Mouse (Mus musculus): ENCODE data around the gene Mettl18. TPM values are rescaled to one million over a fixed set of nuclear protein-coding genes. Genes with fewer than 3 reads are reported as not detected.

Mettl18 gene
- polyA plus RNA-seq (2014; fragmentation: Nextera tagmentation; extraction: Ambion mirVana), result 5.6 and 7.0 TPM in 2 replicates

GRCm38 (mm10) chr1:163994721-163995608 is at the start of gene Mettl18, which contains the start of gene BC055324:
Mettl18 (plus strand) TSS chr1:163994889.
BC055324 (minus strand) TSS chr1:163994796.
- WGBS, result 3% methylated on average over 43 of the region's 43 CpGs
- H3K4me1 ChIP-seq (ENCODE audit: control insufficient read depth, insufficient read depth, low read length), result 0 out of 2 replicates have a peak, but pooled peaks cover 2% of the 10 kb centered on the region
- ATAC-seq (ENCODE audit: low FRiP score, low TSS enrichment) (peak; percentile 97), DNase-seq (peak; percentile 96)
- no peaks in the 10 kb centered on the region for H3K36me3 ChIP-seq (ENCODE audit: control insufficient read depth, insufficient read depth, low read length)
- H3K4me3 ChIP-seq (replicated peaks; ENCODE audit: low read depth, low read length), result peak within 1 kb of the TSS; percentile 74
- H3K9me3 ChIP-seq (ENCODE audit: control insufficient read depth, low read length), result no peaks in the 10 kb centered on the region
- H3K9ac ChIP-seq (replicated peaks; ENCODE audit: low read length), result peak within 1 kb of the TSS; percentile 63
- peak within 1 kb of the TSS; percentile 81 for H3K27ac ChIP-seq (replicated peaks; ENCODE audit: low read depth, low read length)
- H3K4me2 ChIP-seq (ENCODE audit: low read length), result peak within 1 kb of the TSS; percentile 78
- H3K27me3 ChIP-seq (ENCODE audit: control insufficient read depth, insufficient read depth, low read length), result no peaks in the 10 kb centered on the region

DNA sequence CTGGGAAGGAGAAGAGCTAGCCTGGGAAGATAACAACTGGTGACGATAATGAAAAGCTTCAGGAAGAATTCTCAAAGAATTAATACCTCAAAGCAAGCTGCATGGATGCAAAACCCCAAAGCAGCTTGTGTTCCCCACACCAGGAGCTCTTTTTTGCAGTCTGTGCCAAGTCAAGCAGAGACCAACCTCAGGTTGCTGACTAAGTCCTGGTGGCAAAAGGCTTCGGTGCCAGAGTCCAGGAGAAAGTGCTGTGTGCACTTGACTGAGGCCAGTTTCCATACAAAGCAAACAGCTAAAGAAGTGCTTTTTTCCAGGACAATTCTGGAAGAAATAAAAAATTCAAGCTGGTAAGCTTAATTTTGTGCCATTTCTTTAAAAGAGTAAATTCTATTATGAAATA is 41.3 kb upstream of the Mettl18 start:
- H3K4me2 ChIP-seq (ENCODE audit: low read length), result no peak overlapping the region
- H3K27ac ChIP-seq (replicated peaks; ENCODE audit: low read depth, low read length), result no peak overlapping the region
- no peak overlapping the region for H3K9ac ChIP-seq (replicated peaks; ENCODE audit: low read length)
- H3K9me3 ChIP-seq (ENCODE audit: control insufficient read depth, low read length), result no peaks in the 10 kb centered on the region
- H3K4me1 ChIP-seq (ENCODE audit: control insufficient read depth, insufficient read depth, low read length), result no peaks in the 10 kb centered on the region
- WGBS, result 95% methylated on average over 2 of the region's 2 CpGs
- ATAC-seq (ENCODE audit: low FRiP score, low TSS enrichment) (no peak), DNase-seq (no peak)
- H3K27me3 ChIP-seq (ENCODE audit: control insufficient read depth, insufficient read depth, low read length), result no peaks in the 10 kb centered on the region
- H3K4me3 ChIP-seq (replicated peaks; ENCODE audit: low read depth, low read length), result no peak overlapping the region
- peaks cover 75% of the 10 kb centered on the region for H3K36me3 ChIP-seq (ENCODE audit: control insufficient read depth, insufficient read depth, low read length)

- no peak overlapping the region for H3K27ac ChIP-seq (replicated peaks; ENCODE audit: low read depth, low read length)
- H3K9ac ChIP-seq (replicated peaks; ENCODE audit: low read length), result no peak overlapping the region
- no peak overlapping the region for H3K4me3 ChIP-seq (replicated peaks; ENCODE audit: low read depth, low read length)
- WGBS, result 87% methylated on average over 3 of the region's 3 CpGs
- peaks cover 40% of the 10 kb centered on the region for H3K36me3 ChIP-seq (ENCODE audit: control insufficient read depth, insufficient read depth, low read length)
- no peaks in the 10 kb centered on the region for H3K4me1 ChIP-seq (ENCODE audit: control insufficient read depth, insufficient read depth, low read length)
- ATAC-seq (ENCODE audit: low FRiP score, low TSS enrichment) (no peak), DNase-seq (no peak)
- H3K9me3 ChIP-seq (ENCODE audit: control insufficient read depth, low read length), result no peaks in the 10 kb centered on the region
- H3K4me2 ChIP-seq (ENCODE audit: low read length), result no peak overlapping the region
- H3K27me3 ChIP-seq (ENCODE audit: control insufficient read depth, insufficient read depth, low read length), result no peaks in the 10 kb centered on the region
These were observed 36.7 kb upstream of the Mettl18 start for GRCm38 (mm10) chr1:163958036-163958435.

DNA sequence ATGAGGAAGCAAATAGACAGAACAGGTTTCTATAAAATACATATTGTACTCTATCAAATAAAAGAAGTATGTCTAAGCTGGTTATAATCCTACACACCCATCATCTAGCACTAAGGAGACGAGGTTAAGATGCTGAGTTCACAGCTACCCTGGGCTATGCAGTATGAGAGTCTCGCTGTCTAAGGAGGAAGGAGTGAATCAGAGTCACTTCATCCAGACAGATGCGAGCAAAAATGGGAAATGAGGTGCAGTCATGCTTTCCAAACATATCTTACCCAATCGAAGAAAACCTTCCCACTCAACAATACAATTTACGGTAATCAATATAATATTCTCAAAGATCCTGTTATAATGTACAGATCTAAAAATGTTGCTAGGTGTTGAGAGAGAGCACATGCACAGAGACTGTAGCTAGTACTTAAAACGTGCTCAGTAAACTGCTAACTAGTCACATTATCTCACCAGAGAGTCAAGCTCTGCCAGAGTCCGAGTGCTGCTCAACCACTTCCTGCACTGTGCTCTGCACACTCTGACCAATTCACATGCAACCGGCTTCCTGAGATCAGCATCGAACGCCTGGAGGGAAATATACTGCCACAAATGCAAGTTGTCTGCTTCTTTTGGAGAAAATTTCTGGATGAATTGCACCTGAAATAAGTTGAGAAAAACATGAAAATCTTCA is 30.5 kb upstream of the Mettl18 start:
- Histone ChIP-seq H3K9ac (replicated peaks; ENCODE audit: low read length) (no peak overlapping the region), H3K4me3 (replicated peaks; ENCODE audit: low read depth, low read length) (no peak overlapping the region), H3K27ac (replicated peaks; ENCODE audit: low read depth, low read length) (no peak overlapping the region), H3K27me3 (ENCODE audit: control insufficient read depth, insufficient read depth, low read length) (no peaks in the 10 kb centered on the region), H3K4me1 (ENCODE audit: control insufficient read depth, insufficient read depth, low read length) (no peaks in the 10 kb centered on the region), H3K9me3 (ENCODE audit: control insufficient read depth, low read length) (no peaks in the 10 kb centered on the region), H3K4me2 (ENCODE audit: low read length) (no peak overlapping the region), H3K36me3 (ENCODE audit: control insufficient read depth, insufficient read depth, low read length) (peaks cover 18% of the 10 kb centered on the region)
- ATAC-seq (ENCODE audit: low FRiP score, low TSS enrichment) (no peak), DNase-seq (no peak)
- WGBS, result 92% methylated on average over 10 of the region's 10 CpGs

DNA sequence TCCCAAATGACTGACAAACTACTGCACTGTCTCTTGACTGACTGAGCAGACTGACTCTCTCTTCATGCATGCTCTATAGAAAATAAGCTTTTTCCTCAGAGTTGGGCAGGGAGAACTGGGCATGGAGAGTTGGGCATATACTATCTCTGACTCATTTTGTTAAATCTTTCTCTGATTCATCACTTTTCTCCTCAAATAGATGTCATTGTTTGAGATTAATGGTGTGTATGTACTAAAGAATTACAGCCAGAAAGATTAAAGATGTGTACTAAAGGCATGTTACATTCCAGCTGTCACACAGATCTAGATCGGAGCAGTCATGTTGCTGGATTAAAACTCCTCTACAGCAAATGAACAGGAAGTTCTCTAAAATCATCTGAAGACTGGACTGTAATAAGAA is 20.2 kb upstream of the Mettl18 start:
- no peak for DNase-seq
- Histone ChIP-seq H3K9me3 (ENCODE audit: control insufficient read depth, low read length) (no peaks in the 10 kb centered on the region), H3K27ac (replicated peaks; ENCODE audit: low read depth, low read length) (no peak overlapping the region), H3K9ac (replicated peaks; ENCODE audit: low read length) (no peak overlapping the region), H3K4me3 (replicated peaks; ENCODE audit: low read depth, low read length) (no peak overlapping the region), H3K36me3 (ENCODE audit: control insufficient read depth, insufficient read depth, low read length) (peaks cover 10% of the 10 kb centered on the region; the same call in 1 of the 2 replicates), H3K4me2 (ENCODE audit: low read length) (no peak overlapping the region), H3K27me3 (ENCODE audit: control insufficient read depth, insufficient read depth, low read length) (no peaks in the 10 kb centered on the region), H3K4me1 (ENCODE audit: control insufficient read depth, insufficient read depth, low read length) (no peaks in the 10 kb centered on the region)
- 92% methylated on average over 1 of the region's 1 CpGs for WGBS
- ATAC-seq (ENCODE audit: low FRiP score, low TSS enrichment), result no peak

- no peaks in the 10 kb centered on the region for H3K4me1 ChIP-seq (ENCODE audit: control insufficient read depth, insufficient read depth, low read length)
- no peaks in the 10 kb centered on the region for H3K27me3 ChIP-seq (ENCODE audit: control insufficient read depth, insufficient read depth, low read length)
- H3K4me2 ChIP-seq (ENCODE audit: low read length), result no peak overlapping the region
- no peak overlapping the region for H3K27ac ChIP-seq (replicated peaks; ENCODE audit: low read depth, low read length)
- ATAC-seq (ENCODE audit: low FRiP score, low TSS enrichment), result no peak
- WGBS, result 93% methylated on average over 2 of the region's 2 CpGs
- H3K36me3 ChIP-seq (ENCODE audit: control insufficient read depth, insufficient read depth, low read length), result peaks cover 10% of the 10 kb centered on the region; the same call in 1 of the 2 replicates
- no peak overlapping the region for H3K4me3 ChIP-seq (replicated peaks; ENCODE audit: low read depth, low read length)
- H3K9ac ChIP-seq (replicated peaks; ENCODE audit: low read length), result no peak overlapping the region
- no peaks in the 10 kb centered on the region for H3K9me3 ChIP-seq (ENCODE audit: control insufficient read depth, low read length)
- no peak for DNase-seq
These were observed 19.6 kb upstream of the Mettl18 start for GRCm38 (mm10) chr1:163975088-163975487.

DNA sequence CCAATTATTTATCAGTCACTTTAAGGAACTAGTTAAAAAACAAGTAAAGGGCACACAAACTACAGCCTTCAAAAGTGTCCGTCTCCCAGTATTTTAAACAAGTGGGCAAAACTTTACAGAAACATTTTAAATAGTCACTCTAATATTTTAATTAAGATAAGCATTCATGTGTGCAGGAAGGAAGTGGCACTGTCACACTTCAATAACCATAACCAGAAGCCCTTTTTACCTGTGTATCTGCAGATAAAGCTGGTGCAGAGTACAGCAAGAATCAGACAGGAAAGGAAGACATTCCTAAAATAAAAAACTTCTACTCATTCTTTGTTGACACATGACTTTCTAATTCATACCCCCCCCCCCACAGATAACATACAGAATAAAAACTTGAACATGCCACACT is 18.2 kb upstream of the Mettl18 start:
- 88% methylated on average over 1 of the region's 1 CpGs for WGBS
- DNase-seq, result no peak
- H3K9ac ChIP-seq (replicated peaks; ENCODE audit: low read length), result no peak overlapping the region

DNA sequence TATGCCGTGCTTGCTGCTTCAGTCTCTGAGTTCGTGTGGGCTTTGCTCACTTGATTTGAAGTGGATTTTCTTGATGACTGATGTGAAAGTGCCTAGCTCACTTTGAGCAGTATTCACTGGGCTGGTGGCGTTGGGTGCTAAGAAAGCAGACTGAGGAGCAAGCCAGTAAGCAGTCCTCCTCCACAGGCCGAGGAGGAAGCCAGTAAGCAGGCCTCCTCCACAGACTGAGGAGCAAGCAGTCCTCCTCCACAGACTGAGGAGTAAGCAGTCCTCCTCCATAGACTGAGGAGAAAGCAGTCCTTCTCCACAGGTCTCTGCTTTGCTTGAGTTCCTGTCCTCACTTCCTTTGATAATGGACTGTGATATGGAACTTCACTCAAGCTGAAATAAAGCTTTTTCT is 2.3 kb upstream of the Mettl18 start:
- Histone ChIP-seq H3K27me3 (ENCODE audit: control insufficient read depth, insufficient read depth, low read length) (no peaks in the 10 kb centered on the region), H3K27ac (replicated peaks; ENCODE audit: low read depth, low read length) (no peak overlapping the region), H3K4me1 (ENCODE audit: control insufficient read depth, insufficient read depth, low read length) (0 out of 2 replicates have a peak, but pooled peaks cover 2% of the 10 kb centered on the region), H3K4me3 (replicated peaks; ENCODE audit: low read depth, low read length) (no peak overlapping the region), H3K36me3 (ENCODE audit: control insufficient read depth, insufficient read depth, low read length) (no peaks in the 10 kb centered on the region), H3K9me3 (ENCODE audit: control insufficient read depth, low read length) (no peaks in the 10 kb centered on the region), H3K4me2 (ENCODE audit: low read length) (no peak overlapping the region), H3K9ac (replicated peaks; ENCODE audit: low read length) (no peak overlapping the region)
- WGBS, result 90% methylated on average over 4 of the region's 4 CpGs
- DNase-seq, result no peak
- no peak for ATAC-seq (ENCODE audit: low FRiP score, low TSS enrichment)

More for the DNA sequence above, 18.2 kb upstream of the Mettl18 start:
- H3K4me1 ChIP-seq (ENCODE audit: control insufficient read depth, insufficient read depth, low read length), result no peaks in the 10 kb centered on the region
- H3K9me3 ChIP-seq (ENCODE audit: control insufficient read depth, low read length), result no peaks in the 10 kb centered on the region
- peaks cover 11% of the 10 kb centered on the region for H3K36me3 ChIP-seq (ENCODE audit: control insufficient read depth, insufficient read depth, low read length)
- no peaks in the 10 kb centered on the region for H3K27me3 ChIP-seq (ENCODE audit: control insufficient read depth, insufficient read depth, low read length)
- no peak overlapping the region for H3K4me3 ChIP-seq (replicated peaks; ENCODE audit: low read depth, low read length)
- no peak overlapping the region for H3K4me2 ChIP-seq (ENCODE audit: low read length)
- H3K27ac ChIP-seq (replicated peaks; ENCODE audit: low read depth, low read length), result no peak overlapping the region
- no peak for ATAC-seq (ENCODE audit: low FRiP score, low TSS enrichment)
